Mouse (Mus musculus): ENCODE data around the gene Rgl1.
A peak's percentile ranks its signal among the peaks of the same experiment; 100 is the strongest.
"Not testable (repeated sequence)": the region's sequence is repeated elsewhere in the genome, so short reads cannot be mapped to it uniquely, and the experiment has no call there.

Gene Rgl1

DNA sequence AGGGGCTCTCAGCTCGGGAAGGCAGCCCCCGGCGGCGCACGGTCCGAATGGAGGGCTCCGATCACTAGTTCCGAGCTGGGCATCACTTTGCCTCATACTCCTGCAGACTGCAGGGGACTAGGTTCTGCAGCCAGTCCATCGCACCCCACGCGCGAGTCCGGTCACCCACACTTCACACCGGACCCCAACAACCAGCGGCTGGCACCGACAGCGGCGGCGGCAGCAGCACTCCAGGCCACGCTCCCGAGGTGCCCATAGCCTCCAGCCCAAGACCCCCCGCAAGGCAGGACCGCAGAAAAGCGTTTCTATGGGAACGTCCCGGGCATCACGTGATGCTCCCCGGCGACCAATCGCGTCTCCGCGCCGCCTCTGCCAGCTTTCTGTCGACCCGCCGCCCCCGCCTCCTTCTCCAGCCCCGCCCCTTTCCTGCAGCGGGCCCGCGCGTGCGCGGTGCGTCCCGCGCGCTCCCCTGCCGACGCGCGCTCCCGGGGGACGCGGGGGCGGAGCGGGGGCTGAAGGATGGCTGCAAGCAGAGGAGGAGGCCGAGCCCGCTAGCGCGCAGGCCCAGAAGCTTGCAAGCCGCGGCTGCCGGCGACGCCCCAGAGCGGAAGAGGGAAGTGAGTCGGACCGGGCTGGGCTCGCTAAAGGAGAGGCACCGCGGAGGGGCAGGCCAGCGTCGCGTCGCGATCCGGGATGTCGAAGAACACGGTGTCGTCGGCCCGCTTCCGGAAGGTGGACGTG, at the start of gene Rgl1, which contains the start of gene Arpc5:
Gene Rgl1, minus strand, starts transcription at position 320 of the 741 bp plus-strand sequence.
Gene Arpc5, plus strand, starts transcription at position 511 of the 741 bp plus-strand sequence.
- DNase-seq: peak; percentile 97

DNA sequence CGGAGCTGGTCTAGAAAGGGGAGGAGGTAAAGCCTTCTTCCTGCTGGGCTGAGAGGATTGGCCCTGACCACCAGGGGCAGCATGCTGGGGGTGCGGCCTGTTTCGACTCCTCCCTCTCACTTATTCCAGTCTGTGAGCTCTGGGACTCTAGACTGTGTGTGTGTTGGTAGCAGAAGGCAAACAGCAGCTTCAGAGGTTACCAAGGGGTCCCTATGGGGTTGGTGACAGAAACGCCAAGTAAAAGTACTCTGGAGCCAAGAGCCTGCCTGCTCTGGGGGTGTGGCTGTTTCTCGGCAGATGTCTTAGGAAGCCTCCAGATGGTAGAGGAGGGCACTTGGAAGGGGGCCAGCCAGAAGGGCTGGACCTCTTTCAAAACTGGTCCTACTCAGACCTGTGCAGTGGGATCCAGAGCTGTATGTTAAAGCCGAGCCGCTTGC, 49.1 kb upstream of the Rgl1 start:
- peak; percentile 40 for DNase-seq

DNA sequence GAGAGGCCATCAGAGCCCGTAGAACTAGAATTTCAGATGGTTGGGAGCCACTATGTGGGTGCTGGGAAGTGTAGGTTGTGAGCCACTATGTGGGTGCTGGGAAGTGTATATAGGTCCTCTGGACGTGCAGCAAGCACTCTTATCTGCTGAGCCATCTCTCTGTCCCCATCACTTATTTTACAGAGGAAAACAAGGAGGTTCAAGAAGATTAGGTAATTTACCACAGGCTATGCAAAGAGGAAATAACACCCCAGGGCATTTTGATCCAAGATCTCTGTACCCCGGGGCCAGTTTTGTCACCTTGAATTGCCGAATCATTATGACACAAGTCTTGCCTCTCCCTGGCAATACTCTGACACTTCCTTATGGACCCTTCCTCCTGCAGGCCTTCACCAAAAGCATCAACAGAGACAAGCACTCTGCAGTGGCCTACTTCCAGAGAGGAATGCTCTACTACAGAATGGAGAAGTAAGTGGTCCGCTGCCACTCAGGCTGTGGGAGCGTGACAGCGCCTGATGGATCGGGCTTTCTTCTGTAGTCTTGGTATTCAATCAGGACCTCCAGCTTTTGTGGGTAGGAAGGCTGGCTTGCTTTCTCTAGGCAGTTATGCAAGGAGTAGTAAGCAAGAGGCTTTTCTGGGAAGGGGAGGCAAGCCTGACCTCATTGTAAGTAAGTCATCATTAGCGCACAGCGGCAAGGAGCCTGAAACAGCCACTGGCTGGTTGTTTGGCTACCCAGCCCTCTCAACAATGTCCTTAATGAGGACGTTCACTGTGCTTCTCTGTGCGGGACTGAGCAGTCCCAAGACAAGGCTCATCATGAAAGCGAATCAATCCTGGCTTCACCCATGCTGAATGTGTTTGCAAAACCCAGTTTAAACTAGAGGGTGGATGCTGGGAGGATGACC, 44.6 kb upstream of the Rgl1 start:
- no peak for DNase-seq

DNA sequence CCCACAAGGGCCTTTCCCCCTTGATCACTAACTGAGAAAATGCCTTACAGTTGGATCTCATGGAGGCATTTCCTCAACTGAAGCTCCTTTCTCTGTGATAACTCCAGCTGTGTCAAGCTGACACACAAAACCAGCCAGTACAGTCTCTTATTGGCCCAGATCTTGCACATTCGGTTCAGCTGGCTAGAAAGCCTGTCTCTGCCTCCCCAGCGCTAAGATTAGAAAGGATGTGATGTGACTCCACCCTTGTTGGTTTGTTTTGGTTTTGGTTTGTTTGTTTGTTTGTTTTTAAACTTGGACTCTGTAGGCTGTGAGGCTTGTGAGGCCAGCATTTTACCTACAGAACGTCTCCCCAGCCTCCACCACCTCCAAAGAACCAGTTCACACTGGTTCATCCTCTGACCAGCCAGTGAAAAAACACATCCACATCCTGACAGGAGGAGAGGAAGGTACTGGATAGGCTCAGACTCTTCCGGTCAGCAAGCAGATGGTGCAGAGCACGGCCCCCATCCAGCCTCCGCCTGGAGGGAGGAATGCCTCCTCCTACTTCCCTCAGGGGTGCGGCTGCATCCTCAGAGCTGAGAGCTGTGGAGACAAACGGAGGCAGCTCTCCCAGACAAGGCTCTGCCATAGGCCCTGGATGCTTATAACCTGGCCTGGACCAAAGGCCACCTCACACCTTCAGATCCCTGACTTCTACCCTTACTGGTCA, 43.5 kb upstream of the Rgl1 start:
- DNase-seq: no peak

DNA sequence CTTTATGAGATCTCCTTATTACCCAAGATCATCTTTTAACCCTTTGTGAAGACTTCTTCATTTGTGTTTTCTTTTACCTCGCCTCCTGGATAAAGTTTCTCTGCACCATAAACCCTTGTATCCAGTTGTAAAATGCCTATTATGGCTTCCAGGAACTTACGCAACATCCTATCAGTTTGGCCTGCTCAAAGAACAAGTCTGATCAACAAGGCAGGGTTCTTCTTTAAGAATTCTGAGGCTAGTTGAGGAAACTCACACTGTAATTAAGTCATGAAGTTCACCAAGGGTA, 42.2 kb upstream of the Rgl1 start:
- no peak for DNase-seq

DNA sequence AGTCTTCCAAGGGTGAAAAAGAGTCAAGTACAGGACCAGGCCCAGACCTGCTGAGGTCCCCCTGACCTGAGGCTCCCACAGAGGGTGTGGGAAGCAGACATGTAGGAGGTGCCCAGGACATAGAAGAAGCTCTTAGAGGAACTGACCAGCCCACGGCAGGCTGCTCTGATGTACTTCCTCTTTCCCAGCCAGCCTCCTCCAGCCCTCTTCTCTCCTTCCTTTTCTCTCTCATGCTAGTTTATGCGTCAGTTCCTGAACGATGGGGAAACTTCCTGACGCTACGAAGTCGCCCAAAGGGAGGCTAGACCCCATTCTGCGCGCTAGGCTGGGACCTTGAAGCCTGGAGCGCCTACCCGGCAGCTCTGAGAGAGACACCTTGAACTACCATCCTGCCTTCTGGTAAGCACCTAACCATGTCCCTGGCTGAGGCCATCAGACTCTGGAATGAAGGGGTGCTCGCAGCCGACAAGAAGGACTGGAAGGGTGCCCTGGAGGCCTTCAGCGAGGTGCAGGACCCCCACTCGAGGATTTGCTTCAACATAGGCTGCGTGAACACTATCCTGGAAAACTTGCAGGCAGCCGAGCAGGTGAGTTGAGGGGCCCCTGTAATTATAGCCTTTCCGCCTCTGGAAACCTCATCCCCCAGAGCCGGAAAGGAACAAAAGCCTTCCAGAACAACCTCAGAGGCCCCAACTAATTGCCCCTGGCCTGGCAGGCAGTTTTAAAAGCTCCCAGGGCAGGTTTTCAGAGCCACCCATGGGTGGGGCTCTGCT, 41.7 kb upstream of the Rgl1 start:
- DNase-seq: no peak

DNA sequence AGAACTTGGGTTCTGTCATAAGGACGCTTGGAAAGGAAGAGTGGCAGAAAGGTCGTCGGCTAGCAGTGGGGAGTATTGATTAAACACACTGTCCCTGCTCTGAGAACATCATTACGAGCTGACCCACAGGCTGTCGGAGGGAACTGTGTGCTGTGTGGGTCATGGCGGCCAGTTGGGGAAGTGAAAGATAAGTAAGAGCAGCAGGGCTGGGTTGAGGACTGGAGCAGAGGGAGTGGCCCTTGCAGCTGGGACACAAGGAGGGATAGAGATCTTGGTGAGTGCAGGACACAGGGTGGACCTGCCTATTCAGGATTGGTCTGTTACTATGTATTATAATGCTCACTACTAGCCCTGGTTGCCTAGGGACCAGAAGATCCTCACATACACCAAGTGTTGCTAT, 38.8 kb upstream of the Rgl1 start:
- no peak for DNase-seq

DNA sequence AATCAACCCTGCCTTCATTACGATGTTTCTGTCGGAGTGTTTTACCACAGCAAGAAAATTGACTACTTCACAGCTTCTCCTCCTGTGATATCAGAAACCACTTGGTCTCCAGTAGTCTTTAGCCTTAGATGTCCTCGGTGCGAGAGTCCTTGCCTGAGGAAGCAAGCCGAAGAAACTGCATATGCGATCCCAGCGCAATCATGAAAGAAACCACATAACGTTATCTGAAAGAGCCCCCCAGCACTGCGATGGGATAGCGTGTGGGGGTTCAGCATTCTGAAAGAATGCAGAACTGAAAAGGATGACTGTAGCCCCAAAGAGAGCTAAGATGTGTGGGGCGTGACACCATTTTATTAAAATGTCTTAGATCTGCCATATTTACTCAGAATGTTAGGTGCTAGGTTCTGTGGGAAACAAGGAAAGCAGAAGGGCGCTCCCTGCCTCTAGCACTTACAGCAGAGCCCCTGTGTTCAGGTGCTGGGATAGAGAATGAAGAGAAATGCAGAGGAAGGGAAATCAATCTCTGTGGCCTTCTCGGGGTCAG, 34.6 kb upstream of the Rgl1 start:
- DNase-seq: no peak

DNA sequence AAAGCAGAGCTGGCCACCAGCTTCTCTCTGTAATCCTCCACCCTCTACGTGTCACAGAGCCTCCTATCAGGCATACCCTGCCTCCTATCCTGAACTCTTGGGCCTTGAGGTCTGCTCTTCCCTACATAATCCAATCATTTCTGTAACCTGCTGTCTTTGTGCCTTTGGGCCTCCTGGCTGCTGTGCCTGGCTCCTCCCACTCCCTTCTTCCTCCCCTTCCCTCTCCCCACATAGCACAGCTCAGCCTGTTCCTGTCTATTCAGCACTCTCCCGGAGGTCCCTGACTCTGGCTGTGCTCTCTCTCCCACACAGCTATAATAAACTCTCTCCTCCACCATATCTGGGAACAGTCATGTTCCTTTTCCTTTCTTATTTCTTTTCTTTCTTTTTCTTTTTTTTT, 33.7 kb upstream of the Rgl1 start, which contains the start of gene Ncf2:
Gene Ncf2, plus strand, starts transcription at position 298 of the 400 bp plus-strand sequence.
- no peak for DNase-seq

DNA sequence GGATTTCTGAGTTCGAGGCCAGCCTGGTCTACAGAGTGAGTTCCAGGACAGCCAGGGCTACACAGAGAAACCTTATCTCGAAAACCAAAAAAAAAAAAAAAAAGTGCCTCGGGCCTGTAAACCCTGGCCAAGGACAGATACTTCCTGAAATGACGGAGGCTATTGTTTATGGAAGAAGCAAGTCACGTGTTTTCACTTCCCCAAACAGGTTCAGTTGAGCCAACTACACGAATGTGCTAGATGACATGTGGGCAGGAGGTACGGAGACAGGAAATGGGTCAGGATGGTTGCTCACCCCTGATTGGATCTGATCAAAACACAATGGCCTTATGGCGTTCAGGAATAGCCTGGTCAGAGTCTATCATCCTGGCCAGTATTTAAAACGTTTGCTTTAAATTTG, 32.0 kb upstream of the Rgl1 start:
- DNase-seq: no peak

DNA sequence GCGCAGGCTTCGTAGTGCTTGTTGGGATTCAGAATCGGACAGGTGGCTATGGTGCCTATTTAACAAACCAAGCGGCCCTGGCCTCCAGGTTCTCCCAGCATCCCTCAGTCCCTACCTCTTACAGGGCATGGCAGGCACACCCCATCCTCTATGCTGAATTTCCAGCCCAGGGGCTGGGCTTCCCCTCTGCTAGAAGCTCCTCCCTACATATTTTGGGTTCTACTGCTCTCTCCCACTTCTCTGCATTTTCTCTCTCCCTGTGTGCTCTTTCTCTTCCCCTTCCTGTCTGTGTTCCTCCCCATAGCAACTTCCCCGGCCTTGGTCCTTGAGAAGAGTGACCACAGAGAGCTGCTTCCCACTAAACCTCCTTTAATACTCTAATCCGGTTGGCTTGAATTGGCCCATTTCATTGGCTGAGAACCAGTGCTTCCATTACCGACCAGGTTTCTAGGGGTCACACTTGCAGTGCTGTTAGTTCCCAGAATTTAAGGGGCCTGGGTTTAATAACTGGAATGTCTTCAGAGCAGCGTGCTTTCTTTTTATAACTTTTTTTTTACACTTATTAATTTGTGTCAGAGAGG, 30.6 kb upstream of the Rgl1 start:
- no peak for DNase-seq

DNA sequence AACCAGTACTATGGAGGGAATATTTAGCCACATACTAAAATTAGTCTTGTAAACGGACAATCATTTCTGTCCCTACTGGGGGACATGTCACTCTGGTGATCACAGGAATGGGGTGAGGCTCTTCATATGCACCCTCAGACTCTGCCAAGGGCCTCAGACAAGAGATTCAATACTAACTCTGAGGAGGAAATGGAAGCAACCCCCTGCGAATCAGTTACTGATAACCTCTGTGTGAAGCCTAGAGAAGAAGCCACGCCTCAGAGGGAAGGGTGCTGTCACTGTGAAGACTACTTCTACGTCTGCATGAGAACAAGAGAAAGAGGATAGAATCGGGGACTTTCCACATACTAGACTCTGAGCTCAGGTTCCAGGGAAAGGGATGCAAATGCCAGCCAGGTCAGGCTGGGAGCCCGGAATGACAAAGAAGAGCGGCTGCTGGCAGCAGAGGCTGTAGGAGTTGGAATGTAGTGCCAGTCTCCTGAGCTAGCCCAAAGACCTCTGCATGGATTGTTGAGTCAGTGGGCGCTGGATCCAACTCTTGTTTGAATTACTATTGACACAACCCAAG, 29.6 kb upstream of the Rgl1 start:
- DNase-seq: no peak

DNA sequence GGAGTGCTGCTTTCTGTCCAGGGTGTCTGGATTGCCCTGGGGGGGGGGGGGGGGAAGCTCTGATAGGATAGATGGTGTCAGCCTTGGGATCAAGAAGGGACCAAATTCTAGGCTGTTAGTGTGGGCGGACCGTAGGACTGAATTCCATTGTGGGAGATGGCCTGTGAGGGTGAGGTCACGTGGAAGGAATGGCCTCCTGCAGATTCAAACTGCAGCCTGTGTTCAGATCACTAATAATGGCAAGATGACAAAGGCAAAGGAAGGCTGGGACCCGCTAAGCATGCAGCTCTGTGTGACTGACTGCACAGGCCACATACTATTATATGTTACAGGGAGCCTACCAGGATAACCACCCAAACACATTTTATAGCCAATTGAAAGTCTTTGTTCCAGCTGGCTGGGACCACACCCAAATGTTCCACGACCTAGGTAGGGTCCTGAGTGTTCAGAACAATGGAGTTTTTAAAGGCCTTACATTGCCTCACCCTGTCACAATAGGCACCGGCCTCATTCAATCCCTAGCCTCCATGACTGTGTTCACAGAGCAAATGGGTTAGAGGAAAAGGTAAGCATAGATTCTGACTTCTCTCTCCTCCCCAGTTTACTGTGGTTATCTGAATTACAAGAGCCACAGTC, 27.5 kb upstream of the Rgl1 start:
- no peak for DNase-seq

DNA sequence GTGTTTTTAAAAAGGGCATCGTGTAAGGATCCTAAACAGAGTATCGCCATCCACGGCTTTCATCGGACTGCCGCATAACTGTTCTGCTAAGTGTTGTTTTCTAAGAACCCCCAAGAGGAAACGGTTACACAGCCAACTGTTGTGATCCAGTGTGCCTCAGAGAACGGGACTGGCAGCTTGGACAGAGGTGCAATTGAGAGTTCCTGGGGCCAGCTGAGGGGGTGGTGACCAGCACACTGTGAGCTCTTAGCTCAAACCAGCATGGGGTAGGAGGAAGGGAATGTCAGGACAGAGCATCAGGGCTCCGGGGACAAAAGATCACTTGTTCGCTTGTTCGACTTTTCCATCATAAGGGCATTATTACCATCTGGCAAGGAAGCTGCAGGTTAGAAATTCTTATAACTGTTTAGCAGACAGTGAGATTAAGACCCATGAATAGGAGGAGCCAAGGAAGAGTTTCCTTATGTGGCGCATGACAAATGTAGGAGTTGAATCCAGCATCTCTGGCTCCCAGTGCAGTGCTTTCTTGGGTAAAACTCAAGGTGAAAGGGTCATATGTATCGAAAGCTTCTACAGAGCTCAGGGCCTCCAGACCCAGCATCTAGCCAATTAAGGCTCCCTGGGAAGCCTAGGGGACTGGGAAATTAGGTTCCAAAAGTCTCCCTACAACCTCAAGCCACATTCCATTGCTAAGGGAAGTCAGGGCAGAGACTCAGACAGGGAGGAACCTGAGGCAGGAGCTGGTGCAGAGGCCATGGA, 26.8 kb upstream of the Rgl1 start:
- no peak for DNase-seq

DNA sequence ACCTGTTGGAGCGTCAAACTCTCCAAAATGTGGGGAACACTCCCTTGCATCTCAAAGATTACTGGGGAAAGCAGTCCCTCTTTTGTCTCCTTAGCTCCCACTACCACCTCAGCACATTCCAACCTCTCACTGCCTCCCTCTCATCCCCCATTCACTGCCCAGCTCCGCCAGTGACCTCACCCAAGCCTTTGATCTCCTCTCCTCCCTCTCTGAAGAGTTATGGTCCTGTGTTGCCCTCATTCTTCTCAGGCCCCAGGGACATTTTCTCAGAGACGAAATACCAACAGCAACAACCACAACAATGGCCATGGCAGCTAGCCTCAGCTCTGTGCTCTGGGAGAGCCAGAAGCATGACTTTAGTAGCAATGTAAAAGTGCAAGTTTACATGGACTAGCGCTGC, 25.1 kb upstream of the Rgl1 start:
- DNase-seq: no peak

DNA sequence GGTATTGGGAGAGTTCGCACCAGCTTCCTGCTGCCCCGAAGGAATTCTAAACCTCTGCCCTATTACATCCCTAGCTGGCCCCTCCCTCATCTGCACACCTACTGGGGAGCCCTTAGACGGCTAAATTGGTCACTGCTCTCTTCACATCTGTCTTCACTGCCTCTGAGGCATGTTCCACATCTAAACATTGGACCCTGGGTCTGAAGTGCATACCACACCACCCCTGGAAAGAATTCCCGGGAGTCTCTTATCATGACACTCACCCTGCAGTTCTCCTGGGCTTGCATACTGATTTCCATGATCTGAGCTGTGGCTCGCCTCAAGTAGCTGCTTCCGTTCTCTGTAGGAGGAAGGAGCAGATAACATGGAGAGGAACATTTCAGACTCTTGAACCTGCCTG, 24.7 kb upstream of the Rgl1 start:
- no peak for DNase-seq

DNA sequence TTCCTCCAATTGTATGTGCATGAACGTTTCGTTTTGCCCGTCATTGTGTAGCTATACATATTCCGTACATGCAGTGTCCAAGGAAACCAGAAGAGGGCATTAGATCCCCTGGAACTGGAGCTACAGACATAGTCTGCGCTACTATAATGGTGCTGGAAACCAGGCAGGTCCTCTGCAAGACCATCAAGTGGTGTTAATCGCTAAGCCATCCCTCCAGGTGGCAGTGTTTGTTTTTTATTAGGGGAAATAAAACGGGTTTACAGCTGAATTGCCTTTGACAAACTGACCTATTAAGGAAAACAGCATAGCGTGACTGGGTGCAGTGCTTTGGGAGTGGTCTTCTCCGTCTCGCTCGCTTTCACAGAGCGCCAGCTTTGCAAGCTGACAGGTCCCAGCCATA, 24.1 kb upstream of the Rgl1 start:
- peak; percentile 63 for DNase-seq

DNA sequence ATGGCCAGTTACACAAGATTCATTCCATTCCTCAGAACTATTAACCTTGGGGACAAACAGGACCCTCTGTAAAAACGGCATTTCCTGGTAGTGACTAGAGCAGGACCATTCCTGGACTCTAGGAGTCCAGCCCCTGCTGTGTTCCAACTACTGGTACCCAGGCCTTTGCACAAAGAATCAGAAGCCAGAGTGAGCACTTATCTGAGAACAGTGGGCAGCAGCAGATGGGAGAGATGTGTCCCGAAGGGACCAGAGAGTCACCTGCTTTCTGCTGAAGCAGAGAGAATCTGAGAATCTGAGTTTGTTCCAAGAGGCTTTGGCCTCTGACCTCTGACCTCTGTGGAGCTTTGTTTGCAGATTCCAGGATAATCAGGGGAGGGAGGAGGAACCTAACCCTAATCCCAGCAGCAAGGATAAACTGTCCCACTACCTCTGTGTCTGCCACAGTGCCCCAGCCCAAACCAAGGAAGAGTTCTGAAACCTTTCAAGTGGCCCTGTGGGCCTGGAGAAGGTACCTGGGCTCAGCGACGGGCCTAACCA, 22.0 kb upstream of the Rgl1 start:
- DNase-seq: no peak

DNA sequence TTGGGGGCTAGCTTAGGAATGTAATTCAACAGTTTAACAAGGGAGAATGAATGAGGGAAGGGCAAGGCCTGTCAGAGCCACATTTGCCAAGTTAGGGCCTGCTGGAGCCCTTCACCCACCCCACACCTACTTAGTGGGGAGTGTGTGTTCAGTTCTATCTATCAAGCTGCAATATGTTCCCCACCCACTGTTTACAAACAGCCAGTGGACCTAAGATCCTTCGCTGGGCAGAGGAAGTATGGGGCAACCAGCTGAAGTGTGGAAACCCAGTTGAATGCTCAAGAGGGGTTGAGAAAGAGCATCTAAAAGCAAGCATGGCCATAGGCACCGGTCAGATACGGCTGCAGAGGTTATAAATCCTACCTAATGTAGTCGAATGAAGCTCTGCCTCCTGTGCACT, 20.8 kb upstream of the Rgl1 start:
- DNase-seq: no peak

DNA sequence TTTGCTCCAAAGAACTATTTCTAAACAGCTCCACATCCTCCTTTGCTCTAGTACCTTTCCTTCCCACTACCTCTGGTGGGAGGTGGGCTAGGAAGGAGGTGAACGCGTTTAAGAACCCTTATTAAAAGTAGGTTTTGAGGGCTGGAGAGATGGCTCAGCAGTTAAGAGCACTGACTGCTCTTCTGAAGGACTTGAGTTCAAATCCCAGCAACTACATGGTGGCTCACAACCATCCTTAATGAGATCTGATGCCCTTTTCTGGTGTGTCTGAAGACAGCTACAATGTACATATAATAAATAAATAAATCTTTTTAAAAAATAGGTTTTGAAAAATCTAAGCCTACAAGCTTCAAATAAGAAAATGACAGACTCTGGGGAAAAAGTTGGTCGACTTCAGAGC, 19.3 kb upstream of the Rgl1 start:
- DNase-seq: not testable (repeated sequence)
